Mouse (Mus musculus): ENCODE data around the gene Arid3b. TPM values are rescaled to one million over a fixed set of nuclear protein-coding genes. Genes with fewer than 3 reads are reported as not detected.

The Arid3b gene
- 4.7 TPM for polyA plus RNA-seq (2014; fragmentation: Illumina TruSeq; extraction: RNeasy Lipid Tissue Mini Kit (QIAGEN cat#74804); ENCODE audit: low read depth, low replicate concordance)

GRCm38 (mm10) chr9:57836581-57837170 is at the start of gene Arid3b:
Gene Arid3b, minus strand, starts transcription at chr9:57836793.

GRCm38 (mm10) chr9:57765364-57766351 is 70.9 kb downstream of the Arid3b start, which contains the start of gene Clk3:
Gene Clk3, minus strand, starts transcription at chr9:57765860.

Other genes with a start within 250 kb of the Arid3b start
- gene Ulk3, start 247.3 kb downstream of the Arid3b start, polyA plus RNA-seq (2014; fragmentation: Illumina TruSeq; extraction: RNeasy Lipid Tissue Mini Kit (QIAGEN cat#74804); ENCODE audit: low read depth, low replicate concordance) = 9.9 TPM
- gene Cplx3, start 230.5 kb downstream of the Arid3b start, polyA plus RNA-seq (2014; fragmentation: Illumina TruSeq; extraction: RNeasy Lipid Tissue Mini Kit (QIAGEN cat#74804); ENCODE audit: low read depth, low replicate concordance) = not detected
- gene Lman1l, start 216.0 kb downstream of the Arid3b start, polyA plus RNA-seq (2014; fragmentation: Illumina TruSeq; extraction: RNeasy Lipid Tissue Mini Kit (QIAGEN cat#74804); ENCODE audit: low read depth, low replicate concordance) = not detected
- 5.5 TPM for gene Csk, start 183.2 kb downstream of the Arid3b start, polyA plus RNA-seq (2014; fragmentation: Illumina TruSeq; extraction: RNeasy Lipid Tissue Mini Kit (QIAGEN cat#74804); ENCODE audit: low read depth, low replicate concordance)
- not detected for gene Cyp1a2, start 153.1 kb downstream of the Arid3b start, polyA plus RNA-seq (2014; fragmentation: Illumina TruSeq; extraction: RNeasy Lipid Tissue Mini Kit (QIAGEN cat#74804); ENCODE audit: low read depth, low replicate concordance)
- not detected for gene Cyp1a1, start 148.9 kb downstream of the Arid3b start, polyA plus RNA-seq (2014; fragmentation: Illumina TruSeq; extraction: RNeasy Lipid Tissue Mini Kit (QIAGEN cat#74804); ENCODE audit: low read depth, low replicate concordance)
- 5.5 TPM for gene Edc3, start 128.3 kb downstream of the Arid3b start, polyA plus RNA-seq (2014; fragmentation: Illumina TruSeq; extraction: RNeasy Lipid Tissue Mini Kit (QIAGEN cat#74804); ENCODE audit: low read depth, low replicate concordance)
- gene Clk3, start 70.9 kb downstream of the Arid3b start, polyA plus RNA-seq (2014; fragmentation: Illumina TruSeq; extraction: RNeasy Lipid Tissue Mini Kit (QIAGEN cat#74804); ENCODE audit: low read depth, low replicate concordance) = 72.0 TPM
- gene Ubl7, start 74.2 kb upstream of the Arid3b start, polyA plus RNA-seq (2014; fragmentation: Illumina TruSeq; extraction: RNeasy Lipid Tissue Mini Kit (QIAGEN cat#74804); ENCODE audit: low read depth, low replicate concordance) = 41.1 TPM
- gene Sema7a, start 103.3 kb upstream of the Arid3b start, polyA plus RNA-seq (2014; fragmentation: Illumina TruSeq; extraction: RNeasy Lipid Tissue Mini Kit (QIAGEN cat#74804); ENCODE audit: low read depth, low replicate concordance) = 0.54 TPM
- not detected for gene Cyp11a1, start 169.6 kb upstream of the Arid3b start, polyA plus RNA-seq (2014; fragmentation: Illumina TruSeq; extraction: RNeasy Lipid Tissue Mini Kit (QIAGEN cat#74804); ENCODE audit: low read depth, low replicate concordance)
- 0.25 TPM for gene Stra6, start 227.0 kb upstream of the Arid3b start, polyA plus RNA-seq (2014; fragmentation: Illumina TruSeq; extraction: RNeasy Lipid Tissue Mini Kit (QIAGEN cat#74804); ENCODE audit: low read depth, low replicate concordance)